ENCODE assay signal across 15 mouse cellular contexts in the genomic region with DNA sequence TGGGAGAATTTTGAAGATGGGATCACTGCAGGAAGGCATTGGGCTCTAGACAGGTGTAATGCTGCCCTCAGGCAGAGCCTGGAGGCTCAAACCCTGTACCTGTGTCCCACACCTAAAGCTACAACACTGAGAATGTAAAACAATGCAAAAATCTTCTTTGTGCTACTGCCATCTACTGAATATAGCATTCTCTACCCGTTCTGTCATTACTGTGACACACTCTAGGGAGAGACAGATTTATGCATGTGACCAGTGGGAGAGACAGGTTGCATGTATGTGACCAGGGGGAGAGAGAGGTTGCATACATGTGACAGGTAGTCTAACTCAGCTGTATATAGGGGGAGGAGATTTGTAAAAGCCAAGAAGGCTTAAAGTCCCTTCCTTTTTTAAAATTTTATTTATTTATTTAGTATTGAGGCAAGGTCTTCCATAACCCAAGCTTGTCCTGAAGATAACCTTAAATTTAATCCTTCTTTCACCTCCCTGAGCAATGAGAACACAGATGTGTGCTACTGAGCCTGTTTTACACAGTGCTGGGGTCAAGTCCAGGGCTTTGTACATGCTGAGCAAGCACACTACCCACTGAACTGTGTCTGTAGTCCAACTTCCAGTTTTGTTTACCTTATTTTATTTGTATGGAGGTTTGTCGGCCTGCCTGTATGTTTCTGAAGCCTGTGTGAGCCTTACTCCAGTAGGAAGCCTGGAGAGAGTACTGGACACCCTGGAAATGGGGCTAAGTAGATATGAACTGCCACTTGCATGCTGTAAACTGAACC. TPM values are rescaled to one million over a fixed set of nuclear protein-coding genes. Genes with fewer than 3 reads are reported as not detected.
DNase-seq lines count a peak whose midpoint lies in the region; ATAC-seq and TF ChIP-seq lines count a peak whose summit lies in the region.
"Had no signal": no experiment of that assay in that cellular context is flagged by ENCODE, and none has a peak within 500 bp of the region (broad histone marks: within the 10 kb centered on the region; RNA-seq: fewer than 3 reads in every experiment).

No protein-coding gene starts in this region.

- ATAC-seq in forebrain, embryonic 12.5 days (ENCODE audit: low FRiP score): 0 out of 2 replicates have a peak, but pooled peaks have one; percentile 39
- ATAC-seq in hindbrain, postnatal 0 days: peak; percentile 31
- peak; percentile 64 for ATAC-seq in liver, postnatal 0 days
- ATAC-seq in erythroid progenitor cell, adult 5-6 weeks (replicated peaks; ENCODE audit: low FRiP score, poor library complexity, severe bottlenecking): no peak
- ATAC-seq: CD4-positive, CD25-positive, alpha-beta regulatory T cell, adult 4 months; lung, postnatal 0 days had no signal

- H3K27me3 ChIP-seq in forebrain, embryonic 12.5 days: 0 out of 2 replicates have a peak, but pooled peaks cover 6% of the 10 kb centered on the region
- no peaks in the 10 kb centered on the region for H3K27me3 ChIP-seq in hindbrain, postnatal 0 days (ENCODE audit: insufficient read depth, low read length)
- no peaks in the 10 kb centered on the region for H3K27me3 ChIP-seq in liver, postnatal 0 days (ENCODE audit: insufficient read depth, low read length)

- TF ChIP-seq EP300 in liver, postnatal 0 days (IDR thresholded peaks at IDR 0.05; ENCODE audit: low read depth): no peak

- 86% methylated on average over 2 of the region's 2 CpGs for WGBS in forebrain, embryonic 12.5 days
- WGBS in hindbrain, postnatal 0 days: 57% methylated on average over 2 of the region's 2 CpGs
- WGBS in liver, postnatal 0 days (ENCODE audit: insufficient replicate concordance): 49% methylated on average over 2 of the region's 2 CpGs

- H3K4me3 ChIP-seq in forebrain, embryonic 12.5 days (replicated peaks): no peak overlapping the region
- no peak overlapping the region for H3K4me3 ChIP-seq in hindbrain, postnatal 0 days (ENCODE audit: low read length)
- H3K4me3 ChIP-seq in liver, postnatal 0 days (ENCODE audit: low read depth, low read length): no peak overlapping the region

- H3K36me3 ChIP-seq in forebrain, embryonic 12.5 days (replicated peaks): no peaks in the 10 kb centered on the region
- no peaks in the 10 kb centered on the region for H3K36me3 ChIP-seq in hindbrain, postnatal 0 days (ENCODE audit: insufficient read depth, low read length)
- H3K36me3 ChIP-seq in liver, postnatal 0 days (replicated peaks; ENCODE audit: insufficient read depth, low read length): no peaks in the 10 kb centered on the region

- no peak; the same call in 1 of the 2 replicates for TF ChIP-seq CTCF in hindbrain, postnatal 0 days (IDR thresholded peaks at IDR 0.05; ENCODE audit: low read depth)
- no peak for TF ChIP-seq CTCF in liver, postnatal 0 days (IDR thresholded peaks at IDR 0.05; ENCODE audit: low read depth)

- H3K27ac ChIP-seq in forebrain, embryonic 12.5 days: peak overlapping the region; percentile 53; the same call in 1 of the 2 replicates
- peak overlapping the region; percentile 34; the same call in 1 of the 2 replicates for H3K27ac ChIP-seq in hindbrain, postnatal 0 days
- peak overlapping the region; percentile 49 for H3K27ac ChIP-seq in liver, postnatal 0 days (ENCODE audit: low read depth)

- H3K4me2 ChIP-seq in forebrain, embryonic 12.5 days: no peak overlapping the region
- H3K4me2 ChIP-seq in hindbrain, postnatal 0 days (ENCODE audit: low read depth, low read length): no peak overlapping the region
- no peak overlapping the region for H3K4me2 ChIP-seq in liver, postnatal 0 days (ENCODE audit: low read depth, low read length)

- peaks cover 7% of the 10 kb centered on the region for H3K9me3 ChIP-seq in forebrain, embryonic 12.5 days
- H3K9me3 ChIP-seq in hindbrain, postnatal 0 days (ENCODE audit: low read length): no peaks in the 10 kb centered on the region
- H3K9me3 ChIP-seq in liver, postnatal 0 days (ENCODE audit: low read length): no peaks in the 10 kb centered on the region

- peak; percentile 24 for DNase-seq in kidney, adult 18-20 months
- no peak for DNase-seq in kidney, postnatal 4 days
- DNase-seq in hindbrain, postnatal 0 days (ENCODE audit: low spot score): no peak
- no peak for DNase-seq in liver, postnatal 0 days
- DNase-seq in right cerebral cortex, postnatal 36 days (ENCODE audit: low spot score in 2 of 2): no peak
- no peak for DNase-seq in spleen, adult 18-20 months
- DNase-seq: adrenal gland, adult 2 months; heart, postnatal 10 days had no signal

- H3K9ac ChIP-seq in forebrain, embryonic 12.5 days: no peak overlapping the region
- no peak overlapping the region for H3K9ac ChIP-seq in hindbrain, postnatal 0 days (replicated peaks; ENCODE audit: low read length)
- no peak overlapping the region for H3K9ac ChIP-seq in liver, postnatal 0 days (replicated peaks)

- peaks cover 13% of the 10 kb centered on the region for H3K4me1 ChIP-seq in forebrain, embryonic 12.5 days
- no peaks in the 10 kb centered on the region; the same call in 1 of the 2 replicates for H3K4me1 ChIP-seq in hindbrain, postnatal 0 days (ENCODE audit: insufficient read depth, low read length)
- 0 out of 2 replicates have a peak, but pooled peaks cover 3% of the 10 kb centered on the region for H3K4me1 ChIP-seq in liver, postnatal 0 days (ENCODE audit: insufficient read depth)

RNA-seq across cellular contexts. Expression of a gene that starts 28.0 kb away (rescaled TPM):
- polyA plus RNA-seq in forebrain, embryonic 12.5 days (2016; fragmentation: Nextera tagmentation; extraction: Ambion mirVana): 0.87 and 0.88 TPM in 2 replicates
- 0.52 and 0.65 TPM in 2 replicates for total RNA-seq in hindbrain, postnatal 0 days (2014; rRNA removed)
- polyA plus RNA-seq in hindbrain, postnatal 0 days (2015; fragmentation: Nextera tagmentation; extraction: Ambion mirVana): 0.16 and 0.23 TPM in 2 replicates
- not detected in 2 replicates for polyA plus RNA-seq in liver, postnatal 0 days (2015; fragmentation: Nextera tagmentation; extraction: Ambion mirVana)
- total RNA-seq in erythroid progenitor cell, adult 5-6 weeks (2015; ENCODE audit: low replicate concordance): not detected in 2 replicates
- not detected in 2 replicates for total RNA-seq in erythroid progenitor cell, adult 5-6 weeks (2017; ENCODE audit: low replicate concordance)
- total RNA-seq: adrenal gland, adult 2 months; common myeloid progenitor, adult 5-6 weeks had no signal
- polyA plus RNA-seq: adrenal gland, adult 2 months; gonadal fat pad, adult 2 months; lung, postnatal 0 days; spleen, adult 2 months had no signal

RNA-seq across cellular contexts. Expression of a gene that starts 41.4 kb away (rescaled TPM):
- polyA plus RNA-seq in forebrain, embryonic 12.5 days (2016; fragmentation: Nextera tagmentation; extraction: Ambion mirVana): 77.1 and 87.1 TPM in 2 replicates
- 50.9 and 62.1 TPM in 2 replicates for total RNA-seq in hindbrain, postnatal 0 days (2014; rRNA removed)
- polyA plus RNA-seq in hindbrain, postnatal 0 days (2015; fragmentation: Nextera tagmentation; extraction: Ambion mirVana): 47.3 and 47.5 TPM in 2 replicates
- polyA plus RNA-seq in liver, postnatal 0 days (2015; fragmentation: Nextera tagmentation; extraction: Ambion mirVana): 9.8 and 13.9 TPM in 2 replicates
- 52.4 and 67.8 TPM in 2 replicates for total RNA-seq in erythroid progenitor cell, adult 5-6 weeks (2015; ENCODE audit: low replicate concordance)
- 52.1 and 63.9 TPM in 2 replicates for total RNA-seq in erythroid progenitor cell, adult 5-6 weeks (2017; ENCODE audit: low replicate concordance)
